Mouse (Mus musculus) liver, embryonic 18 days (tissue): Measurements from ENCODE around the gene Casc4. TPM values are rescaled to one million over a fixed set of nuclear protein-coding genes. Genes with fewer than 3 reads are reported as not detected.

ENCODE experiments used
- polyA plus RNA-seq: library from polyadenylated mRNA; depleted of rRNA; stranded (reverse); fragments of >200 nt; gene quantifications from 2 replicates; pipeline ENCODE4 v1.2.3, GENCODE M21; 2012; rRNA removed

Casc4 gene
- polyA plus RNA-seq, result 3.7 and 4.0 TPM in 2 replicates

GRCm38 (mm10) chr2:121866632-121867050 lies at the start of gene Casc4:
Gene Casc4, plus strand, starts transcription at chr2:121866970.

GRCm38 (mm10) chr2:121955765-121956223 lies 89.0 kb downstream of the Casc4 start, which contains the start of the genes Ctdspl2 and Mageb3:
Gene Ctdspl2, plus strand, starts transcription at chr2:121956001.
Gene Mageb3, minus strand, starts transcription at chr2:121956092.

Other genes starting within 250 kb of the Casc4 start
- 0.05 and 0.08 TPM in 2 replicates for gene Frmd5, start 59.9 kb upstream of the Casc4 start, polyA plus RNA-seq
- 5.8 and 6.3 TPM in 2 replicates for gene Ctdspl2, start 89.0 kb downstream of the Casc4 start, polyA plus RNA-seq
- 0.02 and 0.06 TPM in 2 replicates for gene Mageb3, start 89.1 kb downstream of the Casc4 start, polyA plus RNA-seq
- gene Eif3j1, start 161.6 kb downstream of the Casc4 start, polyA plus RNA-seq, result 10.2 and 10.8 TPM in 2 replicates